Mouse (Mus musculus): Measurements from ENCODE around the gene Parp1.

- TF ChIP-seq POLR2A (IDR thresholded peaks at IDR 0.05; ENCODE audit: borderline replicate concordance, insufficient read depth, low read length) (no peak), CTCF (IDR thresholded peaks at IDR 0.05; ENCODE audit: borderline replicate concordance, insufficient read depth, low read depth, low read length) (no peak)
Observed at GRCm38 (mm10) chr1:180606106-180606505, 37.4 kb downstream of the Parp1 start.

All from cerebellum, adult 2 months (tissue).